Mouse (Mus musculus): ENCODE measurements at regions not wholly inside any gene's neighbourhood (a gene's known extent, or its start where the extent isn't known, plus 50 kb on each side); places are given as distances from the start of the nearest gene placed in this dataset.

DNA sequence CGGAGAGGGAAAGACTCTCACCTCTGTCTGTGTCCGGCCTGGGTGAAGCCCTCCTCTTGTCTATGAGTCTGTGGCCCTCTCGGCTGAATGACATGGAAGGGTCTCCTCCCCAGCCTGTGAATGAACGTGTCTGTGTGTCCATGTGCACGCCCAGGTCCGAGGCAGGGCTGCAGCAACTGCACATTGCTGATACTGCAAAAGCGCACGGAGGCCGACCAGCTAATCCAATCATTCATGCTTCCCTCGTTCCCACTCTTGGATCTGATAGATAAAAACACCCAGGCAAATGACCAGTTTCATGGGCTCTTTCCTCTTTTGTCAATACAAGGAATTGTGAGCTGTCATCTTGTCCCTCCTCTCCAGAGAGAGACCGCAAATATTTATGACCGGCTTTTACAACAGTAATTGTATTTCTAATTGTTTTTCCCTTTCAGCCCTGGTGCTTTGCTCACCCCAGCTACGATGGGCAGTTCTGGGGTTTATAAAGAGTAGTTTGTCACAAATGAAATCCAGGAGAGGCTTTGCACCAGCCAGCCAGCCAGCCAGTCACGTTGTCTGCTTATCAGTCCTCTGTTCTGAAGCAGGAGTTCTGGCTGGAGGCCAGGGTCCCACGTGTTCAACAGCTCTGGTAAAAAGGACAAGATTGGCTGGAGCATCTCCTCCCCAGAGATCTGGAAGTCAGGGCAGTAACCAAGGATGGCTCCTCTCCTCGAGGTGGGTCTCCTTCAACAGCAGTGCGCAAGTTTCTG is 222.0 kb upstream of the Cadm1 start:
- Histone ChIP-seq H3K79me3 (ENCODE audit: low read depth) (no peaks in the 10 kb centered on the region), H3K27me3 (ENCODE audit: control insufficient read depth, insufficient read depth, insufficient read length) (no peaks in the 10 kb centered on the region), H3K4me3 (ENCODE audit: insufficient read depth, poor library complexity, severe bottlenecking) (no peak overlapping the region), H3K79me2 (ENCODE audit: control insufficient read depth, insufficient read depth) (no peaks in the 10 kb centered on the region), H3K36me3 (ENCODE audit: control insufficient read depth, insufficient read depth) (no peaks in the 10 kb centered on the region), H3ac (ENCODE audit: control insufficient read depth, insufficient read length, low read depth) (no peak overlapping the region)
- TF ChIP-seq CTCF (IDR thresholded peaks at IDR 0.05; ENCODE audit: control insufficient read depth, insufficient read depth, insufficient read length) (no peak), MAX (IDR thresholded peaks at IDR 0.05) (no peak), MYOG (IDR thresholded peaks at IDR 0.05; ENCODE audit: control insufficient read depth, extremely low read depth, insufficient read length) (no peak), CEBPB (IDR thresholded peaks at IDR 0.05; ENCODE audit: low read depth) (no peak), FOSL1 (IDR thresholded peaks at IDR 0.05; ENCODE audit: insufficient read depth, low read length, poor library complexity, severe bottlenecking) (no peak), USF1 (IDR thresholded peaks at IDR 0.05; ENCODE audit: low read depth) (no peak), MYOD1 (IDR thresholded peaks at IDR 0.05; ENCODE audit: control insufficient read depth, insufficient read length, low read depth) (no peak)

DNA sequence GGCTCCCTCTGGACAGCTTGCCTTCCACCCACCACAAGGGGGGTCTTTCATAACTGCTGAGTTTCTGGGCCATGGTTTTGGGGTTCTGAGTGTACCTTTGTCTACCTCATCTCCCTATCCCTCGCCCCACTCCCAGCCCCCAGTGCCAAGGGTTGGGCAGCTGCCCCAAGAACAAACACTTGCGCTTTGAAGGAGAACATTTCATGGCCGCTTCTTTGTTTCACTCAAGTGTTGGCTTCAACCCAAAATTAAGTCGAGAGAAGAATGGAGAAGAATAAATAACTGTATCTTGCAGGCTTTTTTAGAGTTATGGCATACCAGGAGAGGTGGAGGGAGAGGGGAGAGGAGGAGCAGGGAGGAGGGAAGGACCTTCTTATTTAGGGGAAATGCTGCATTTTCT is 216.5 kb upstream of the Cadm1 start:
- Histone ChIP-seq H3K79me3 (ENCODE audit: low read depth) (no peaks in the 10 kb centered on the region), H3ac (ENCODE audit: control insufficient read depth, insufficient read length, low read depth) (no peak overlapping the region), H3K79me2 (ENCODE audit: control insufficient read depth, insufficient read depth) (no peaks in the 10 kb centered on the region), H3K36me3 (ENCODE audit: control insufficient read depth, insufficient read depth) (no peaks in the 10 kb centered on the region), H3K4me3 (ENCODE audit: insufficient read depth, poor library complexity, severe bottlenecking) (no peak overlapping the region), H3K27me3 (ENCODE audit: control insufficient read depth, insufficient read depth, insufficient read length) (no peaks in the 10 kb centered on the region)
- TF ChIP-seq FOSL1 (IDR thresholded peaks at IDR 0.05; ENCODE audit: insufficient read depth, low read length, poor library complexity, severe bottlenecking) (no peak), MYOD1 (IDR thresholded peaks at IDR 0.05; ENCODE audit: control insufficient read depth, insufficient read length, low read depth) (no peak), USF1 (IDR thresholded peaks at IDR 0.05; ENCODE audit: low read depth) (no peak), MAX (IDR thresholded peaks at IDR 0.05) (no peak), MYOG (IDR thresholded peaks at IDR 0.05; ENCODE audit: control insufficient read depth, extremely low read depth, insufficient read length) (no peak), CEBPB (IDR thresholded peaks at IDR 0.05; ENCODE audit: low read depth) (no peak), CTCF (IDR thresholded peaks at IDR 0.05; ENCODE audit: control insufficient read depth, insufficient read depth, insufficient read length) (no peak)

- H3K4me3 ChIP-seq (ENCODE audit: insufficient read depth, poor library complexity, severe bottlenecking), result no peak overlapping the region
- no peak for TF ChIP-seq MYOG (IDR thresholded peaks at IDR 0.05; ENCODE audit: control insufficient read depth, extremely low read depth, insufficient read length)
- TF ChIP-seq CEBPB (IDR thresholded peaks at IDR 0.05; ENCODE audit: low read depth), result no peak
- no peak for TF ChIP-seq USF1 (IDR thresholded peaks at IDR 0.05; ENCODE audit: low read depth)
- no peak for TF ChIP-seq CTCF (IDR thresholded peaks at IDR 0.05; ENCODE audit: control insufficient read depth, insufficient read depth, insufficient read length)
- TF ChIP-seq MYOD1 (IDR thresholded peaks at IDR 0.05; ENCODE audit: control insufficient read depth, insufficient read length, low read depth), result no peak
- TF ChIP-seq FOSL1 (IDR thresholded peaks at IDR 0.05; ENCODE audit: insufficient read depth, low read length, poor library complexity, severe bottlenecking), result no peak
- H3K79me3 ChIP-seq (ENCODE audit: low read depth), result no peaks in the 10 kb centered on the region
- H3K27me3 ChIP-seq (ENCODE audit: control insufficient read depth, insufficient read depth, insufficient read length), result no peaks in the 10 kb centered on the region
- H3K36me3 ChIP-seq (ENCODE audit: control insufficient read depth, insufficient read depth), result no peaks in the 10 kb centered on the region
- H3K79me2 ChIP-seq (ENCODE audit: control insufficient read depth, insufficient read depth), result no peaks in the 10 kb centered on the region
- H3ac ChIP-seq (ENCODE audit: control insufficient read depth, insufficient read length, low read depth), result no peak overlapping the region
Measured at GRCm38 (mm10) chr9:47314236-47314635, 215.7 kb upstream of the Cadm1 start.

GRCm38 (mm10) chr9:47320345-47320744 is 209.6 kb upstream of the Cadm1 start:
- Histone ChIP-seq H3K79me3 (ENCODE audit: low read depth) (no peaks in the 10 kb centered on the region), H3K4me3 (ENCODE audit: insufficient read depth, poor library complexity, severe bottlenecking) (no peak overlapping the region), H3K27me3 (ENCODE audit: control insufficient read depth, insufficient read depth, insufficient read length) (peaks cover 6% of the 10 kb centered on the region), H3K36me3 (ENCODE audit: control insufficient read depth, insufficient read depth) (no peaks in the 10 kb centered on the region), H3ac (ENCODE audit: control insufficient read depth, insufficient read length, low read depth) (no peak overlapping the region), H3K79me2 (ENCODE audit: control insufficient read depth, insufficient read depth) (no peaks in the 10 kb centered on the region)
- TF ChIP-seq FOSL1 (IDR thresholded peaks at IDR 0.05; ENCODE audit: insufficient read depth, low read length, poor library complexity, severe bottlenecking), result no peak
- no peak for TF ChIP-seq CTCF (IDR thresholded peaks at IDR 0.05; ENCODE audit: control insufficient read depth, insufficient read depth, insufficient read length)
- no peak for TF ChIP-seq MYOG (IDR thresholded peaks at IDR 0.05; ENCODE audit: control insufficient read depth, extremely low read depth, insufficient read length)
- TF ChIP-seq MYOD1 (IDR thresholded peaks at IDR 0.05; ENCODE audit: control insufficient read depth, insufficient read length, low read depth), result no peak
- no peak for TF ChIP-seq CEBPB (IDR thresholded peaks at IDR 0.05; ENCODE audit: low read depth)
- TF ChIP-seq MAX (IDR thresholded peaks at IDR 0.05), result no peak
- TF ChIP-seq USF1 (IDR thresholded peaks at IDR 0.05; ENCODE audit: low read depth), result no peak

- Histone ChIP-seq H3K36me3 (ENCODE audit: control insufficient read depth, insufficient read depth) (no peaks in the 10 kb centered on the region), H3K79me3 (ENCODE audit: low read depth) (no peaks in the 10 kb centered on the region), H3K27me3 (ENCODE audit: control insufficient read depth, insufficient read depth, insufficient read length) (peaks cover 6% of the 10 kb centered on the region), H3K4me3 (ENCODE audit: insufficient read depth, poor library complexity, severe bottlenecking) (no peak overlapping the region), H3ac (ENCODE audit: control insufficient read depth, insufficient read length, low read depth) (no peak overlapping the region), H3K79me2 (ENCODE audit: control insufficient read depth, insufficient read depth) (no peaks in the 10 kb centered on the region)
- TF ChIP-seq CTCF (IDR thresholded peaks at IDR 0.05; ENCODE audit: control insufficient read depth, insufficient read depth, insufficient read length) (no peak), MAX (IDR thresholded peaks at IDR 0.05) (no peak), FOSL1 (IDR thresholded peaks at IDR 0.05; ENCODE audit: insufficient read depth, low read length, poor library complexity, severe bottlenecking) (no peak), USF1 (IDR thresholded peaks at IDR 0.05; ENCODE audit: low read depth) (no peak), MYOD1 (IDR thresholded peaks at IDR 0.05; ENCODE audit: control insufficient read depth, insufficient read length, low read depth) (no peak), MYOG (IDR thresholded peaks at IDR 0.05; ENCODE audit: control insufficient read depth, extremely low read depth, insufficient read length) (no peak)
Measured at GRCm38 (mm10) chr9:47321106-47321789, 208.7 kb upstream of the Cadm1 start.
